19 mouse cellular contexts compared by ENCODE assay signal in genomic region chr17:44653081-44653480, GRCm38 (mm10).
DNase-seq lines count a peak whose midpoint lies in the region; ATAC-seq and TF ChIP-seq lines count a peak whose summit lies in the region.
"Had no signal": no experiment of that assay in that cellular context is flagged by ENCODE, and none has a peak within 500 bp of the region (broad histone marks: within the 10 kb centered on the region; RNA-seq: fewer than 3 reads in every experiment).

No protein-coding gene starts in this region.

- H3K4me1 ChIP-seq in liver, embryonic 14.5 days (replicated peaks; ENCODE audit: control insufficient read depth in 2 of 2, insufficient read depth in 2 of 2, low read length in 1 of 2) = no peaks in the 10 kb centered on the region
- H3K4me1 ChIP-seq in liver, postnatal 0 days (ENCODE audit: insufficient read depth) = no peaks in the 10 kb centered on the region
- H3K4me1 ChIP-seq in intestine, postnatal 0 days (replicated peaks; ENCODE audit: control insufficient read depth, insufficient read depth, low read length) = no peaks in the 10 kb centered on the region
- H3K4me1 ChIP-seq in heart, adult 2 months (ENCODE audit: control insufficient read depth, insufficient read depth, low read length) = no peaks in the 10 kb centered on the region
- H3K4me1 ChIP-seq: heart, embryonic 15.5 days had no signal

- H3K27ac ChIP-seq in liver, embryonic 14.5 days = no peak overlapping the region
- H3K27ac ChIP-seq in liver, postnatal 0 days (ENCODE audit: low read depth) = no peak overlapping the region
- H3K27ac ChIP-seq in intestine, postnatal 0 days (ENCODE audit: low read depth, low read length) = no peak overlapping the region
- no peak overlapping the region for H3K27ac ChIP-seq in heart, adult 2 months
- H3K27ac ChIP-seq: forebrain, embryonic 13.5 days; heart, embryonic 15.5 days; hindbrain, embryonic 10.5 days; neural tube, embryonic 15.5 days had no signal

- WGBS in liver, embryonic 14.5 days (ENCODE audit: insufficient replicate concordance) = 59% methylated on average over 3 of the region's 3 CpGs
- 68% methylated on average over 3 of the region's 3 CpGs for WGBS in liver, postnatal 0 days (ENCODE audit: insufficient replicate concordance)
- 85% methylated on average over 3 of the region's 3 CpGs for WGBS in intestine, postnatal 0 days
- 67% methylated on average over 3 of the region's 3 CpGs for WGBS in heart, adult 2 months

- H3ac ChIP-seq in myocyte (ENCODE audit: control insufficient read depth, insufficient read length) = no peak overlapping the region

- H3K79me2 ChIP-seq in myocyte (ENCODE audit: control insufficient read depth, insufficient read depth) = peaks cover 46% of the 10 kb centered on the region
- no peaks in the 10 kb centered on the region for H3K79me2 ChIP-seq in heart, adult 2 months (replicated peaks; ENCODE audit: control insufficient read depth, insufficient read depth, low read length)

- ATAC-seq in liver, embryonic 14.5 days (ENCODE audit: insufficient read depth) = no peak
- ATAC-seq in liver, postnatal 0 days = no peak
- ATAC-seq in granulocyte monocyte progenitor cell, adult 5-6 weeks (replicated peaks; ENCODE audit: poor library complexity, severe bottlenecking) = peak; percentile 82
- ATAC-seq in intestine, postnatal 0 days = no peak
- ATAC-seq: forebrain, embryonic 13.5 days had no signal

- no peaks in the 10 kb centered on the region for H3K27me3 ChIP-seq in liver, embryonic 14.5 days (ENCODE audit: control insufficient read depth, insufficient read depth, low read length)
- no peaks in the 10 kb centered on the region for H3K27me3 ChIP-seq in liver, postnatal 0 days (ENCODE audit: insufficient read depth, low read length)
- H3K27me3 ChIP-seq in myocyte (ENCODE audit: control insufficient read depth, insufficient read depth, insufficient read length) = no peaks in the 10 kb centered on the region
- H3K27me3 ChIP-seq in intestine, postnatal 0 days (replicated peaks; ENCODE audit: control insufficient read depth, insufficient read depth, low read length) = no peaks in the 10 kb centered on the region
- H3K27me3 ChIP-seq in heart, adult 2 months (ENCODE audit: control insufficient read depth, insufficient read depth, low read length) = no peaks in the 10 kb centered on the region
- H3K27me3 ChIP-seq: neural tube, embryonic 15.5 days had no signal

- no peak for DNase-seq in liver, embryonic 14.5 days (ENCODE audit: low read depth in 3 of 3, low spot score in 3 of 3)
- DNase-seq in liver, postnatal 0 days = no peak
- peak; percentile 78 for DNase-seq in adrenal gland, adult 2 months
- no peak for DNase-seq in heart, adult 2 months
- no peak for DNase-seq in kidney, postnatal 25 days
- DNase-seq: B cell, adult 2 months; cerebellum, postnatal 14 days; embryo, embryonic 11 days; kidney, adult 9 months; left cerebral cortex, postnatal 4 days; retina, postnatal 1 day had no signal

- intact Hi-C loops in heart, adult 2 months (cut with DNase I) = no loop called here

- H3K9ac ChIP-seq in liver, embryonic 14.5 days (replicated peaks) = no peak overlapping the region
- H3K9ac ChIP-seq in liver, postnatal 0 days (replicated peaks) = no peak overlapping the region
- H3K9ac ChIP-seq in intestine, postnatal 0 days (ENCODE audit: low read depth, low read length) = no peak overlapping the region
- no peak overlapping the region for H3K9ac ChIP-seq in heart, adult 2 months (ENCODE audit: low read depth, low read length)
- H3K9ac ChIP-seq: forebrain, embryonic 13.5 days; heart, embryonic 15.5 days; neural tube, embryonic 15.5 days had no signal

- no peak overlapping the region for H3K4me3 ChIP-seq in liver, embryonic 14.5 days (ENCODE audit: insufficient read depth in 1 of 2, low read depth in 2 of 2, low read length in 2 of 2)
- H3K4me3 ChIP-seq in liver, postnatal 0 days (ENCODE audit: low read depth, low read length) = no peak overlapping the region
- H3K4me3 ChIP-seq in myocyte = no peak overlapping the region
- no peak overlapping the region for H3K4me3 ChIP-seq in intestine, postnatal 0 days (ENCODE audit: low read depth, low read length)
- H3K4me3 ChIP-seq in heart, adult 2 months = no peak overlapping the region
- H3K4me3 ChIP-seq: forebrain, embryonic 13.5 days; heart, embryonic 15.5 days; hindbrain, embryonic 10.5 days; neural tube, embryonic 15.5 days had no signal

- no peak for TF ChIP-seq POLR2A in myocyte (IDR thresholded peaks at IDR 0.05; ENCODE audit: insufficient read length, low read depth)
- TF ChIP-seq POLR2A in heart, adult 2 months (IDR thresholded peaks at IDR 0.05; ENCODE audit: insufficient read depth, low read depth, low read length) = no peak

- H3K9me3 ChIP-seq in liver, embryonic 14.5 days (ENCODE audit: control insufficient read depth, low read length) = no peaks in the 10 kb centered on the region
- H3K9me3 ChIP-seq in liver, postnatal 0 days (ENCODE audit: low read length) = no peaks in the 10 kb centered on the region
- H3K9me3 ChIP-seq in intestine, postnatal 0 days (ENCODE audit: control insufficient read depth) = no peaks in the 10 kb centered on the region
- H3K9me3 ChIP-seq: forebrain, embryonic 13.5 days; heart, embryonic 15.5 days; hindbrain, embryonic 10.5 days; neural tube, embryonic 15.5 days had no signal

- TF ChIP-seq CTCF in liver, embryonic 14.5 days (IDR thresholded peaks at IDR 0.05; ENCODE audit: low read depth) = no peak
- TF ChIP-seq CTCF in liver, postnatal 0 days (IDR thresholded peaks at IDR 0.05; ENCODE audit: low read depth) = no peak
- TF ChIP-seq CTCF in intestine, postnatal 0 days (IDR thresholded peaks at IDR 0.05; ENCODE audit: low read depth) = no peak
- TF ChIP-seq CTCF in heart, adult 2 months (IDR thresholded peaks at IDR 0.05) = no peak

- H3K4me2 ChIP-seq in liver, embryonic 14.5 days (ENCODE audit: low read depth) = no peak overlapping the region
- no peak overlapping the region for H3K4me2 ChIP-seq in liver, postnatal 0 days (ENCODE audit: low read depth, low read length)
- H3K4me2 ChIP-seq in myocyte (ENCODE audit: low read depth) = no peak overlapping the region
- H3K4me2 ChIP-seq in intestine, postnatal 0 days (replicated peaks; ENCODE audit: low read depth) = no peak overlapping the region
- H3K4me2 ChIP-seq: forebrain, embryonic 13.5 days; heart, embryonic 15.5 days; midbrain, embryonic 11.5 days; neural tube, embryonic 15.5 days had no signal

- no peaks in the 10 kb centered on the region for H3K36me3 ChIP-seq in liver, embryonic 14.5 days (replicated peaks; ENCODE audit: control insufficient read depth, insufficient read depth, low read depth)
- H3K36me3 ChIP-seq in liver, postnatal 0 days (replicated peaks; ENCODE audit: insufficient read depth, low read length) = no peaks in the 10 kb centered on the region
- peaks cover 4% of the 10 kb centered on the region for H3K36me3 ChIP-seq in myocyte (ENCODE audit: control insufficient read depth, insufficient read depth)
- H3K36me3 ChIP-seq in intestine, postnatal 0 days (ENCODE audit: control insufficient read depth, insufficient read depth) = no peaks in the 10 kb centered on the region
- H3K36me3 ChIP-seq in heart, adult 2 months (ENCODE audit: control insufficient read depth, insufficient read depth, low read length) = no peaks in the 10 kb centered on the region
- H3K36me3 ChIP-seq: heart, embryonic 15.5 days; hindbrain, embryonic 10.5 days; neural tube, embryonic 15.5 days had no signal

- TF ChIP-seq EP300 in liver, embryonic 14.5 days (IDR thresholded peaks at IDR 0.05; ENCODE audit: low read depth) = 0 out of 2 replicates have a peak, but pooled peaks have one; percentile 15
- no peak for TF ChIP-seq EP300 in liver, postnatal 0 days (IDR thresholded peaks at IDR 0.05; ENCODE audit: low read depth)
- no peak for TF ChIP-seq EP300 in heart, adult 2 months (IDR thresholded peaks at IDR 0.05; ENCODE audit: insufficient read depth, low read depth, low read length)

TF ChIP-seq in myocyte, 11 proteins besides CTCF, POLR2A, EP300 and RAD21:
- TF ChIP-seq CEBPB (IDR thresholded peaks at IDR 0.05; ENCODE audit: insufficient read depth, poor library complexity, severe bottlenecking) (peak; percentile 97), MYOD1 (IDR thresholded peaks at IDR 0.05; ENCODE audit: control insufficient read depth in 1 of 3, insufficient read length in 2 of 3, low read depth in 2 of 3) (no peak)
TF ChIP-seq in myocyte: peak in this region for 1.
